Mouse (Mus musculus): ENCODE results near the gene Ndufv2. TPM values are rescaled to one million over a fixed set of nuclear protein-coding genes. Genes with fewer than 3 reads are reported as not detected.
A peak's percentile ranks its signal among the peaks of the same experiment; 100 is the strongest.

Ndufv2 gene
- total RNA-seq, 1 experiment: 115 TPM

GRCm38 (mm10) chr17:66123816-66124610 lies 22.7 kb upstream of the Ndufv2 start:
- peak overlapping the region; percentile 76 to 84 for H3K4me3 ChIP-seq (ENCODE audit: insufficient read depth in 1 of 2, low read depth in 1 of 2, low read length in 2 of 2, poor library complexity in 1 of 2, severe bottlenecking in 1 of 2)
- in situ Hi-C loops (cut with MboI; ENCODE audit: low sequenced_read_pairs in 2 of 2, unreplicated experiment in 2 of 2): no loop called here
- H3K36me3 ChIP-seq (ENCODE audit: control insufficient read depth, insufficient read depth, low read length, poor library complexity, severe bottlenecking): peaks cover 12% of the 10 kb centered on the region; the same call in 1 of the 2 replicates
- peaks cover 2 to 4% of the 10 kb centered on the region in 2 experiments; a peak in 1 of 4 replicates for H3K4me1 ChIP-seq (ENCODE audit: control insufficient read depth in 2 of 2, insufficient read depth in 2 of 2, low read length in 2 of 2, poor library complexity in 1 of 2)
- TF ChIP-seq CHD2 (IDR thresholded peaks at IDR 0.05; ENCODE audit: low read depth, low read length): no peak
- no peak for TF ChIP-seq MAFK (IDR thresholded peaks at IDR 0.05; ENCODE audit: insufficient read depth, low read depth, low read length)
- no peak for TF ChIP-seq ZNF384 (IDR thresholded peaks at IDR 0.05; ENCODE audit: low read depth, low read length)
- TF ChIP-seq HCFC1 (IDR thresholded peaks at IDR 0.05; ENCODE audit: borderline replicate concordance, insufficient read depth, low read length): no peak
- TF ChIP-seq ZC3H11A (IDR thresholded peaks at IDR 0.05; ENCODE audit: borderline replicate concordance, low read depth, low read length): no peak
- no peaks in the 10 kb centered on the region for H3K9me3 ChIP-seq (ENCODE audit: control insufficient read depth, insufficient read depth, low read depth, low read length)
- DNase-seq (ENCODE audit: low read depth, low spot score): no peak
- peak overlapping the region; percentile 86 for H3K9ac ChIP-seq (ENCODE audit: insufficient read depth, low read depth, low read length, poor library complexity, severe bottlenecking)
- H3K27ac ChIP-seq (ENCODE audit: insufficient read depth, low read depth, low read length, poor library complexity, severe bottlenecking): peak overlapping the region; percentile 64; the same call in 1 of the 2 replicates

- H3K4me1 ChIP-seq (ENCODE audit: control insufficient read depth in 2 of 2, insufficient read depth in 2 of 2, low read length in 2 of 2, poor library complexity in 1 of 2): peaks cover 2 to 4% of the 10 kb centered on the region in 2 experiments; a peak in 1 of 4 replicates
- peaks cover 18% of the 10 kb centered on the region; the same call in 1 of the 2 replicates for H3K36me3 ChIP-seq (ENCODE audit: control insufficient read depth, insufficient read depth, low read length, poor library complexity, severe bottlenecking)
- peak; percentile 85 for DNase-seq (ENCODE audit: low read depth, low spot score)
- H3K27ac ChIP-seq (ENCODE audit: insufficient read depth, low read depth, low read length, poor library complexity, severe bottlenecking): peak within 1 kb of the TSS; percentile 64
- in situ Hi-C loops (cut with MboI; ENCODE audit: low sequenced_read_pairs in 2 of 2, unreplicated experiment in 2 of 2): no loop called here
- no peaks in the 10 kb centered on the region for H3K9me3 ChIP-seq (ENCODE audit: control insufficient read depth, insufficient read depth, low read depth, low read length)
- H3K9ac ChIP-seq (ENCODE audit: insufficient read depth, low read depth, low read length, poor library complexity, severe bottlenecking): peak within 1 kb of the TSS; percentile 86
- TF ChIP-seq ZNF384 (IDR thresholded peaks at IDR 0.05; ENCODE audit: low read depth, low read length) (no peak), ZC3H11A (IDR thresholded peaks at IDR 0.05; ENCODE audit: borderline replicate concordance, low read depth, low read length) (no peak), HCFC1 (IDR thresholded peaks at IDR 0.05; ENCODE audit: borderline replicate concordance, insufficient read depth, low read length) (peak; percentile 65; the same call in 1 of the 2 replicates), CHD2 (IDR thresholded peaks at IDR 0.05; ENCODE audit: low read depth, low read length) (no peak), MAFK (IDR thresholded peaks at IDR 0.05; ENCODE audit: insufficient read depth, low read depth, low read length) (no peak)
- H3K4me3 ChIP-seq (ENCODE audit: insufficient read depth in 1 of 2, low read depth in 1 of 2, low read length in 2 of 2, poor library complexity in 1 of 2, severe bottlenecking in 1 of 2): peak within 1 kb of the TSS; percentile 76 to 84
Observed at GRCm38 (mm10) chr17:66123066-66123815, 21.9 kb upstream of the Ndufv2 start, which contains the start of gene Ddx11. Ddx11 (plus strand) TSS chr17:66123520.

- Histone ChIP-seq H3K4me1 (ENCODE audit: control insufficient read depth in 2 of 2, insufficient read depth in 2 of 2, low read length in 2 of 2, poor library complexity in 1 of 2) (0 out of 4 replicates have a peak, but pooled peaks cover 2% of the 10 kb centered on the region in 2 experiments), H3K9ac (ENCODE audit: insufficient read depth, low read depth, low read length, poor library complexity, severe bottlenecking) (no peak overlapping the region), H3K27ac (ENCODE audit: insufficient read depth, low read depth, low read length, poor library complexity, severe bottlenecking) (no peak overlapping the region), H3K36me3 (ENCODE audit: control insufficient read depth, insufficient read depth, low read length, poor library complexity, severe bottlenecking) (peaks cover 30% of the 10 kb centered on the region), H3K4me3 (ENCODE audit: insufficient read depth in 1 of 2, low read depth in 1 of 2, low read length in 2 of 2, poor library complexity in 1 of 2, severe bottlenecking in 1 of 2) (no peak overlapping the region), H3K9me3 (ENCODE audit: control insufficient read depth, insufficient read depth, low read depth, low read length) (no peaks in the 10 kb centered on the region)
- no peak for DNase-seq (ENCODE audit: low read depth, low spot score)
- TF ChIP-seq HCFC1 (IDR thresholded peaks at IDR 0.05; ENCODE audit: borderline replicate concordance, insufficient read depth, low read length): no peak
- TF ChIP-seq CHD2 (IDR thresholded peaks at IDR 0.05; ENCODE audit: low read depth, low read length): no peak
- no peak for TF ChIP-seq ZC3H11A (IDR thresholded peaks at IDR 0.05; ENCODE audit: borderline replicate concordance, low read depth, low read length)
- TF ChIP-seq ZNF384 (IDR thresholded peaks at IDR 0.05; ENCODE audit: low read depth, low read length): no peak
- TF ChIP-seq MAFK (IDR thresholded peaks at IDR 0.05; ENCODE audit: insufficient read depth, low read depth, low read length): no peak
- in situ Hi-C loops (cut with MboI; ENCODE audit: low sequenced_read_pairs in 2 of 2, unreplicated experiment in 2 of 2): no loop called here
Observed at GRCm38 (mm10) chr17:66120701-66121100, 19.3 kb upstream of the Ndufv2 start.

GRCm38 (mm10) chr17:66118991-66119390 lies 17.6 kb upstream of the Ndufv2 start:
- Histone ChIP-seq H3K4me3 (ENCODE audit: insufficient read depth in 1 of 2, low read depth in 1 of 2, low read length in 2 of 2, poor library complexity in 1 of 2, severe bottlenecking in 1 of 2) (no peak overlapping the region), H3K27ac (ENCODE audit: insufficient read depth, low read depth, low read length, poor library complexity, severe bottlenecking) (no peak overlapping the region), H3K9me3 (ENCODE audit: control insufficient read depth, insufficient read depth, low read depth, low read length) (no peaks in the 10 kb centered on the region), H3K9ac (ENCODE audit: insufficient read depth, low read depth, low read length, poor library complexity, severe bottlenecking) (no peak overlapping the region), H3K36me3 (ENCODE audit: control insufficient read depth, insufficient read depth, low read length, poor library complexity, severe bottlenecking) (peaks cover 42% of the 10 kb centered on the region), H3K4me1 (ENCODE audit: control insufficient read depth in 2 of 2, insufficient read depth in 2 of 2, low read length in 2 of 2, poor library complexity in 1 of 2) (no peaks in the 10 kb centered on the region)
- DNase-seq (ENCODE audit: low read depth, low spot score): no peak
- no peak for TF ChIP-seq MAFK (IDR thresholded peaks at IDR 0.05; ENCODE audit: insufficient read depth, low read depth, low read length)
- TF ChIP-seq HCFC1 (IDR thresholded peaks at IDR 0.05; ENCODE audit: borderline replicate concordance, insufficient read depth, low read length): no peak
- no peak for TF ChIP-seq ZC3H11A (IDR thresholded peaks at IDR 0.05; ENCODE audit: borderline replicate concordance, low read depth, low read length)
- TF ChIP-seq ZNF384 (IDR thresholded peaks at IDR 0.05; ENCODE audit: low read depth, low read length): no peak
- no peak for TF ChIP-seq CHD2 (IDR thresholded peaks at IDR 0.05; ENCODE audit: low read depth, low read length)
- in situ Hi-C loops (cut with MboI; ENCODE audit: low sequenced_read_pairs in 2 of 2, unreplicated experiment in 2 of 2): no loop called here
